8 mouse cellular contexts compared by ENCODE assay signal in the genomic region with DNA sequence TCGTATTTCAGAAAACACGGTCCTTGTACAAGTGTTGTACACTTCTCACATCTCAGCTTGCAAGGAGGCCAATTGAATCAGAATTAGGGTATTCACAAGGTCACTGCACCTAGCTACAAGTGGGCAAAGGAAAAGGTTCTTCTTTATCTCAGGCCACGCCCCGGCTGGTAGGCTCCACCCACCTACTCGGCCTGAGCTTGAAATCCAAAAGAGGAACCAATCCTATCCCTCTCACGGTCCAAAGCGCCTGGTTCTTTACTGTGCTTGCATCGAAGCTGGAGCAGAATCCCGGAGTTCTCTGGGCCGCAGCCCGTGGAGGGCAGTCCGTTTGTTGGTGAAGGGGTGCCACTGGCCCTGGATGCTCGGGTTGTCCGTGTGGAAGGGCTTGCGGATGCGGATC. TPM values are rescaled to one million over a fixed set of nuclear protein-coding genes. Genes with fewer than 3 reads are reported as not detected.
DNase-seq lines count a peak whose midpoint lies in the region; ATAC-seq lines count a peak whose summit lies in the region.

Gene Twnk, plus strand, starts transcription at position 220 of the 400 bp plus-strand sequence.

- peak within 1 kb of the TSS; percentile 89 for H3K4me3 ChIP-seq in forebrain, embryonic 15.5 days
- peak within 1 kb of the TSS; percentile 99 for H3K4me3 ChIP-seq in hindbrain, embryonic 11.5 days (ENCODE audit: low read depth, low read length)

- H3K4me1 ChIP-seq in forebrain, embryonic 15.5 days: peaks cover 35% of the 10 kb centered on the region
- H3K4me1 ChIP-seq in hindbrain, embryonic 11.5 days (replicated peaks; ENCODE audit: control insufficient read depth, insufficient read depth, low read length): peaks cover 4% of the 10 kb centered on the region; the same call in 1 of the 2 replicates

- no peak for ATAC-seq in forebrain, embryonic 15.5 days (replicated peaks)
- ATAC-seq in hindbrain, embryonic 11.5 days (ENCODE audit: low FRiP score): peak; percentile 2; the same call in 1 of the 2 replicates

- WGBS in forebrain, embryonic 15.5 days: 9% methylated on average over 16 of the region's 16 CpGs
- 10% methylated on average over 16 of the region's 16 CpGs for WGBS in hindbrain, embryonic 11.5 days

- H3K27ac ChIP-seq in forebrain, embryonic 15.5 days (replicated peaks): peak within 1 kb of the TSS; percentile 70
- H3K27ac ChIP-seq in hindbrain, embryonic 11.5 days (ENCODE audit: low read depth, low read length): peak within 1 kb of the TSS; percentile 58; the same call in 1 of the 2 replicates

- H3K4me2 ChIP-seq in forebrain, embryonic 15.5 days (replicated peaks): peak within 1 kb of the TSS; percentile 89
- peak within 1 kb of the TSS; percentile 88 for H3K4me2 ChIP-seq in hindbrain, embryonic 11.5 days (replicated peaks; ENCODE audit: low read depth, low read length)

- DNase-seq in ES-CJ7 (ENCODE audit: low read depth, low spot score): peak; percentile 78
- DNase-seq in adrenal gland, postnatal 14 days: peak; percentile 78
- DNase-seq in hindbrain, embryonic 11.5 days (ENCODE audit: low spot score): peak; percentile 61
- DNase-seq in layer of hippocampus, postnatal 36 days: no peak
- peak; percentile 70 to 81 for DNase-seq in lung, postnatal 4 days
- DNase-seq in spleen, postnatal 14 days (ENCODE audit: low spot score in 2 of 2): peak; percentile 66 to 75
- no peak for DNase-seq in cerebellum, adult 8-10 months

- peaks cover 49% of the 10 kb centered on the region for H3K36me3 ChIP-seq in forebrain, embryonic 15.5 days
- peaks cover 3% of the 10 kb centered on the region; the same call in 1 of the 2 replicates for H3K36me3 ChIP-seq in hindbrain, embryonic 11.5 days (ENCODE audit: control insufficient read depth, insufficient read depth, low read length)

- no peaks in the 10 kb centered on the region for H3K9me3 ChIP-seq in forebrain, embryonic 15.5 days
- H3K9me3 ChIP-seq in hindbrain, embryonic 11.5 days (ENCODE audit: control insufficient read depth, low read length): no peaks in the 10 kb centered on the region

- peak within 1 kb of the TSS; percentile 80 for H3K9ac ChIP-seq in forebrain, embryonic 15.5 days (replicated peaks)
- peak within 1 kb of the TSS; percentile 67 for H3K9ac ChIP-seq in hindbrain, embryonic 11.5 days (ENCODE audit: low read depth, low read length)

- H3K27me3 ChIP-seq in forebrain, embryonic 15.5 days: no peaks in the 10 kb centered on the region
- H3K27me3 ChIP-seq in hindbrain, embryonic 11.5 days (ENCODE audit: control insufficient read depth, insufficient read depth, low read length): no peaks in the 10 kb centered on the region

RNA-seq across cellular contexts. Expression of gene Twnk, which starts in this region (rescaled TPM):
- total RNA-seq in adrenal gland, postnatal 14 days (2021): 27.5 and 30.7 TPM in 2 replicates
- polyA plus RNA-seq in forebrain, embryonic 15.5 days (2015; fragmentation: Nextera tagmentation; extraction: Ambion mirVana): 24.0 and 24.4 TPM in 2 replicates
- 15.0 and 16.6 TPM in 2 replicates for polyA plus RNA-seq in hindbrain, embryonic 11.5 days (2014; fragmentation: Nextera tagmentation; extraction: Ambion mirVana)
- total RNA-seq in layer of hippocampus, postnatal 36 days (2021): 10 to 100 TPM; 15.8 to 16.5 TPM

Comparison
In these comparisons a context has a peak if more than half of its experiments do, and no peak if none do; other contexts are left out.
1. DNase-seq: peak in ES-CJ7 (single experiment), adrenal gland, postnatal 14 days (single experiment), hindbrain, embryonic 11.5 days (single experiment), lung, postnatal 4 days (2 of 2) and spleen, postnatal 14 days (2 of 2); none in layer of hippocampus, postnatal 36 days (0 of 2) and cerebellum, adult 8-10 months (single experiment).